Comparison of ENCODE assay signal across 8 mouse cellular contexts in genomic region chr2:35463372-35464088, GRCm38 (mm10). TPM values are rescaled to one million over a fixed set of nuclear protein-coding genes. Genes with fewer than 3 reads are reported as not detected.
A peak's percentile ranks its signal among the peaks of the same experiment; 100 is the strongest.
DNase-seq lines count a peak whose midpoint lies in the region; ATAC-seq lines count a peak whose summit lies in the region.

No protein-coding gene starts in this region.

- no peak overlapping the region for H3K9ac ChIP-seq in embryonic facial prominence, embryonic 12.5 days
- no peak overlapping the region for H3K9ac ChIP-seq in limb, embryonic 13.5 days
- H3K9ac ChIP-seq in midbrain, embryonic 12.5 days (replicated peaks) = no peak overlapping the region
- H3K9ac ChIP-seq in stomach, embryonic 15.5 days = no peak overlapping the region

- ATAC-seq in embryonic facial prominence, embryonic 12.5 days (ENCODE audit: insufficient number of reproducible peaks, insufficient read depth, low FRiP score, low TSS enrichment) = no peak
- ATAC-seq in limb, embryonic 13.5 days (ENCODE audit: low FRiP score, low read depth) = peak; percentile 83
- 0 out of 2 replicates have a peak, but pooled peaks have one; percentile 47 for ATAC-seq in midbrain, embryonic 12.5 days (ENCODE audit: low FRiP score, low read depth)
- ATAC-seq in stomach, embryonic 15.5 days (ENCODE audit: insufficient read depth, low FRiP score, low read depth) = peak; percentile 81

- WGBS in embryonic facial prominence, embryonic 12.5 days = 11% methylated on average over 19 of the region's 19 CpGs
- 8% methylated on average over 19 of the region's 19 CpGs for WGBS in limb, embryonic 13.5 days
- WGBS in midbrain, embryonic 12.5 days = 13% methylated on average over 19 of the region's 19 CpGs
- WGBS in stomach, embryonic 15.5 days = 15% methylated on average over 19 of the region's 19 CpGs

- no peak overlapping the region for H3K4me3 ChIP-seq in embryonic facial prominence, embryonic 12.5 days
- H3K4me3 ChIP-seq in limb, embryonic 13.5 days = peak overlapping the region; percentile 19
- no peak overlapping the region for H3K4me3 ChIP-seq in midbrain, embryonic 12.5 days
- peak overlapping the region; percentile 7; the same call in 1 of the 2 replicates for H3K4me3 ChIP-seq in stomach, embryonic 15.5 days (replicated peaks)

- H3K36me3 ChIP-seq in embryonic facial prominence, embryonic 12.5 days = no peaks in the 10 kb centered on the region
- H3K36me3 ChIP-seq in limb, embryonic 13.5 days = no peaks in the 10 kb centered on the region
- H3K36me3 ChIP-seq in midbrain, embryonic 12.5 days = no peaks in the 10 kb centered on the region
- H3K36me3 ChIP-seq in stomach, embryonic 15.5 days = no peaks in the 10 kb centered on the region

- DNase-seq in left cerebral cortex, postnatal 4 days = peak; percentile 38
- no peak for DNase-seq in left cerebral cortex, adult 11 months (ENCODE audit: low spot score)
- DNase-seq in heart, postnatal 14 days = peak; percentile 58 to 65
- no peak for DNase-seq in cerebellum, adult 11 months

- H3K9me3 ChIP-seq in embryonic facial prominence, embryonic 12.5 days = no peaks in the 10 kb centered on the region
- H3K9me3 ChIP-seq in limb, embryonic 13.5 days = no peaks in the 10 kb centered on the region
- H3K9me3 ChIP-seq in midbrain, embryonic 12.5 days = no peaks in the 10 kb centered on the region
- H3K9me3 ChIP-seq in stomach, embryonic 15.5 days = no peaks in the 10 kb centered on the region

- H3K4me1 ChIP-seq in embryonic facial prominence, embryonic 12.5 days = peaks cover 30% of the 10 kb centered on the region
- peaks cover 36% of the 10 kb centered on the region for H3K4me1 ChIP-seq in limb, embryonic 13.5 days
- peaks cover 26% of the 10 kb centered on the region for H3K4me1 ChIP-seq in midbrain, embryonic 12.5 days
- peaks cover 6% of the 10 kb centered on the region; the same call in 1 of the 2 replicates for H3K4me1 ChIP-seq in stomach, embryonic 15.5 days

- peaks cover 9% of the 10 kb centered on the region; the same call in 1 of the 2 replicates for H3K27me3 ChIP-seq in embryonic facial prominence, embryonic 12.5 days
- H3K27me3 ChIP-seq in limb, embryonic 13.5 days = peaks cover 27% of the 10 kb centered on the region
- H3K27me3 ChIP-seq in midbrain, embryonic 12.5 days = peaks cover 29% of the 10 kb centered on the region
- H3K27me3 ChIP-seq in stomach, embryonic 15.5 days (replicated peaks) = no peaks in the 10 kb centered on the region

- peak overlapping the region; percentile 39 for H3K4me2 ChIP-seq in embryonic facial prominence, embryonic 12.5 days (replicated peaks)
- peak overlapping the region; percentile 89 for H3K4me2 ChIP-seq in limb, embryonic 13.5 days (replicated peaks)
- peak overlapping the region; percentile 21 for H3K4me2 ChIP-seq in midbrain, embryonic 12.5 days (replicated peaks)
- H3K4me2 ChIP-seq in stomach, embryonic 15.5 days = peak overlapping the region; percentile 90

- intact Hi-C loops in left cerebral cortex, postnatal 4 days (cut with DNase I) = no loop called here
- intact Hi-C loops in heart, postnatal 14 days (cut with DNase I) = loop anchor here (2.0 to 5.0 kb wide), 2 partner anchors 43 to 51 kb away; no protein-coding TSS in a partner anchor

- 0 out of 2 replicates have a peak overlapping the region, but pooled peaks have one; percentile 30 for H3K27ac ChIP-seq in embryonic facial prominence, embryonic 12.5 days
- H3K27ac ChIP-seq in limb, embryonic 13.5 days = peak overlapping the region; percentile 33
- no peak overlapping the region for H3K27ac ChIP-seq in midbrain, embryonic 12.5 days (replicated peaks)
- H3K27ac ChIP-seq in stomach, embryonic 15.5 days = peak overlapping the region; percentile 63

RNA-seq across cellular contexts. Expression of gene Ggta1, which starts 0.5 kb away (rescaled TPM):
- total RNA-seq in left cerebral cortex, postnatal 4 days (2021) = 1 to 10 TPM; 3.9 to 6.1 TPM
- polyA plus RNA-seq in embryonic facial prominence, embryonic 12.5 days (2016; fragmentation: Nextera tagmentation; extraction: Ambion mirVana) = 9.8 and 10.8 TPM in 2 replicates
- 10 to 100 TPM; 25.1 to 26.3 TPM for total RNA-seq in heart, postnatal 14 days (2021)
- polyA plus RNA-seq in limb, embryonic 13.5 days (2015; fragmentation: Nextera tagmentation; extraction: Ambion mirVana) = 18.3 and 19.6 TPM in 2 replicates
- 5.2 and 6.5 TPM in 2 replicates for polyA plus RNA-seq in midbrain, embryonic 12.5 days (2016; fragmentation: Nextera tagmentation; extraction: Ambion mirVana)
- polyA plus RNA-seq in stomach, embryonic 15.5 days (2015; fragmentation: Nextera tagmentation; extraction: Ambion mirVana) = 26.7 and 28.6 TPM in 2 replicates

Comparison
In these comparisons a context has a peak if more than half of its experiments do, and no peak if none do; other contexts are left out.
1. DNase-seq: peak in left cerebral cortex, postnatal 4 days (single experiment) and heart, postnatal 14 days (2 of 2); none in left cerebral cortex, adult 11 months (single experiment) and cerebellum, adult 11 months (single experiment).
2. H3K4me2 ChIP-seq: peak in every context shown above with its lines; median percentile 90 in stomach, embryonic 15.5 days; 89 in limb, embryonic 13.5 days; 39 in embryonic facial prominence, embryonic 12.5 days; 21 in midbrain, embryonic 12.5 days.
3. H3K4me3 ChIP-seq: peak in limb, embryonic 13.5 days (single experiment) and stomach, embryonic 15.5 days (single experiment); none in embryonic facial prominence, embryonic 12.5 days (single experiment) and midbrain, embryonic 12.5 days (single experiment).